Mouse (Mus musculus) induced T-regulatory cell, adult 2 months (primary cell): ENCODE results near the gene Pts.

ENCODE experiments used
- DNase-seq: peaks from one replicate; pipeline ENCODE4 v3.0.0-alpha.2; 2012; ENCODE audit warnings: low read depth

Gene Pts

GRCm38 (mm10) chr9:50490836-50491235, 37.7 kb downstream of the Pts start:
- DNase-seq: no peak

GRCm38 (mm10) chr9:50485521-50485920, 43.0 kb downstream of the Pts start:
- DNase-seq: no peak

- DNase-seq: no peak
Measured at GRCm38 (mm10) chr9:50482743-50483142, 45.8 kb downstream of the Pts start.

- no peak for DNase-seq
Measured at GRCm38 (mm10) chr9:50479476-50479875, 49.0 kb downstream of the Pts start.

GRCm38 (mm10) chr9:50478826-50479225, 49.7 kb downstream of the Pts start:
- no peak for DNase-seq

GRCm38 (mm10) chr9:50477270-50477669, 51.3 kb downstream of the Pts start:
- no peak for DNase-seq

- no peak for DNase-seq
Measured at GRCm38 (mm10) chr9:50476651-50477050, 51.9 kb downstream of the Pts start.

GRCm38 (mm10) chr9:50475745-50476144, 52.8 kb downstream of the Pts start:
- no peak for DNase-seq

GRCm38 (mm10) chr9:50475318-50475717, 53.2 kb downstream of the Pts start:
- DNase-seq: no peak
